Mouse (Mus musculus) heart, embryonic 12.5 days (tissue): ENCODE data around the gene Tmem163. TPM values are rescaled to one million over a fixed set of nuclear protein-coding genes. Genes with fewer than 3 reads are reported as not detected.

Experiments used
- ATAC-seq: fragments of 200-750 bp; cut with Nextera tagmentation; 2 replicates; pipeline ENCODE4 v1.8.0; 2017; ENCODE audit warnings: moderate TSS enrichment, moderate library complexity; ENCODE audit not compliant: insufficient number of reproducible peaks, low FRiP score
- H3K27ac ChIP-seq: fragments of 300-500 bp; sonication (generic); 2 replicates; pipeline ENCODE4 v1.5.1; 2016; ENCODE audit warnings: mild to moderate bottlenecking, moderate library complexity; ENCODE audit not compliant: poor library complexity, severe bottlenecking
- H3K27me3 ChIP-seq: fragments of 300-500 bp; sonication (generic); replicated peaks from 2 replicates; pipeline ENCODE4 v1.6.1; 2016; ENCODE audit warnings: mild to moderate bottlenecking, moderate library complexity
- H3K36me3 ChIP-seq: fragments of 300-500 bp; sonication (generic); 2 replicates; pipeline ENCODE4 v1.6.1; 2016; ENCODE audit warnings: mild to moderate bottlenecking, moderate library complexity
- H3K4me1 ChIP-seq: fragments of 300-500 bp; sonication (generic); replicated peaks from 2 replicates; pipeline ENCODE4 v1.6.1; 2016; ENCODE audit warnings: mild to moderate bottlenecking
- H3K4me2 ChIP-seq: fragments of 300-500 bp; sonication (generic); 2 replicates; pipeline ENCODE4 v1.6.1; 2016; ENCODE audit warnings: mild to moderate bottlenecking, moderate library complexity
- H3K4me3 ChIP-seq: fragments of 300-500 bp; sonication (generic); 2 replicates; pipeline ENCODE4 v1.5.1; 2016; ENCODE audit warnings: mild to moderate bottlenecking
- H3K9ac ChIP-seq: fragments of 300-500 bp; sonication (generic); 2 replicates; pipeline ENCODE4 v1.6.1; 2016; ENCODE audit warnings: mild to moderate bottlenecking, moderate library complexity
- H3K9me3 ChIP-seq: fragments of 300-500 bp; sonication (generic); replicated peaks from 2 replicates; pipeline ENCODE4 v1.6.1; 2016; ENCODE audit warnings: mild to moderate bottlenecking, moderate library complexity
- WGBS: fragments of 180-500 bp; shearing (Covaris S2); methylation state at CpG from one replicate; pipeline ENCODE4 v1.1.7; 2016; 5-methylcytosine and 5-hydroxymethylcytosine counted together
- polyA plus RNA-seq: library from polyadenylated mRNA; unstranded; fragments of >200 nt; fragmentation: Nextera tagmentation; extraction: Ambion mirVana; gene quantifications from 2 replicates; pipeline ENCODE4 v1.2.1, GENCODE M21; 2016

The Tmem163 gene
- polyA plus RNA-seq, 1 experiment from 2014 or later: 35.0 TPM

DNA sequence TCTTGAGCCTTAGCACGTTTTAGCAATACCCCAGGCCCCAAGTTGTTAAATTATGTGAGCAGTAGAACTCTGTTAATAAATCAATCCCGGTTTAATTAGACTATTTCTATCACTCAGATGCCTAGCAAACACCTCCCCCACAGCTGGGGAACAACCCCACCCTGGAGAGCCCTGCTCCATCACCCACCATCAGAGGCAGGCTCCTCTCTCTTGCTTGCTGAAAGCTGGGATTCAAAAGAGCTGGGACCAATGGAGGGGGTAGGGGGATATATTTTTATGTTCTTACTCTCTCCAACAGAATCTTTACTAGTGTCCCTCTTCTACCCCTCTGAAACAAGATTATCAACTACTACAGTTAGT, 122.9 kb downstream of the Tmem163 start:
- H3K9ac ChIP-seq: no peak overlapping the region
- H3K4me3 ChIP-seq: no peak overlapping the region
- ATAC-seq: no peak
- no peaks in the 10 kb centered on the region for H3K27me3 ChIP-seq
- H3K36me3 ChIP-seq: no peaks in the 10 kb centered on the region
- H3K4me1 ChIP-seq: no peaks in the 10 kb centered on the region; the same call in 1 of the 2 replicates
- no peak overlapping the region for H3K27ac ChIP-seq
- no peak overlapping the region for H3K4me2 ChIP-seq
- no peaks in the 10 kb centered on the region for H3K9me3 ChIP-seq
- WGBS: 68% methylated on average over 2 of the region's 2 CpGs

DNA sequence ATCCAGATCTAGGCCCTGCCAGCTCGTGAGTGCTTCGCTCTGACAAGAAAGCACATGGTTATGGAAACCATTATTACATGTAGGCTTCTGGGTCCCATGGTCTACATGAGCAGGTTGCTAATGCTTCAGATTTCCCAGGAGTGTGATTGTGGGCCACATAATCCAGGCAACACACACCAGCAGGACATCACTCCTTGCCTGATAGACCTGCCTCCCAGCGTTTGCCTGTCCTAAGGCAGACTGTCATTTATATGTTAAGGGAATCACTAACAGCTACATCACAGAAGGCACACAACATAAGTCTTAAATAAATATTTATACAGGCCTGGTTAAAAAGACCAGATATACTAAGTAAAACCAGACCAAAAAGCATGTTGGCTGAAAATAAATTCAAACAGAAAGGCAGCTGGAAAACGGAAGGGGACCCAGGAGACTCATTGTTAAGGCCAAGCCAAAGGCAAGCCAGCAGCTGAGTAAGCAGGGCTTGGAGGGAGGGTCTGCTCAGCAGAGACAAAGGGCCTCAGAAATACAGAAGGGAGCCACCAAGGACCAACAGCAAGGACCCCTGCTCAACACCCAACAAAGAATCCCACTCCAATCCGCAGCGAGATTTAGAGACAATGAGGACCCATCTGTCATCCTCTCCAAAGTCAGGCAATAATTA, 123.4 kb downstream of the Tmem163 start:
- H3K27me3 ChIP-seq: no peaks in the 10 kb centered on the region
- H3K9me3 ChIP-seq: no peaks in the 10 kb centered on the region
- no peaks in the 10 kb centered on the region; the same call in 1 of the 2 replicates for H3K4me1 ChIP-seq
- no peak for ATAC-seq
- WGBS: 75% methylated on average over 6 of the region's 6 CpGs
- H3K9ac ChIP-seq: no peak overlapping the region
- H3K36me3 ChIP-seq: no peaks in the 10 kb centered on the region
- H3K27ac ChIP-seq: no peak overlapping the region
- H3K4me3 ChIP-seq: no peak overlapping the region
- H3K4me2 ChIP-seq: no peak overlapping the region

DNA sequence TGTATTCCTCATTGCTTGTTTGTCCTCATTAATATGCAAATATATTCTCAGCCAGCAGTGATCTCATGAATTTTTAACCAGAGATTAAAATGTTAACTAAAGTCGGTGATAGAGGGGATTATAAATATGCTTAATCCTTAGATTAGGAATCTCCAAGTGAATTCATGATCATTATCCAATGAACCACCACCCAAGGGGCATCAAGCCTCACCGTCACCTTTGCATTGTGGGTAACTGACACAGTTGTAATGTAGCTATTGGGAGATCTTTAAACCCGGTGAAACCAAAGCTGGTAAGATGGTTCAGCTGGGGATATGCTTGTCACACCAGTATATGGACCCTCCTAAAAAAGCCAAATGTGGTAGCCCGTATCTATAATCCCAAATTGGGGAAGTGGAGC, 131.3 kb downstream of the Tmem163 start:
- Histone ChIP-seq H3K4me3 (no peak overlapping the region), H3K9ac (no peak overlapping the region), H3K9me3 (no peaks in the 10 kb centered on the region), H3K36me3 (no peaks in the 10 kb centered on the region), H3K4me2 (no peak overlapping the region), H3K27ac (no peak overlapping the region), H3K27me3 (no peaks in the 10 kb centered on the region), H3K4me1 (no peaks in the 10 kb centered on the region; the same call in none of the 2 replicates)
- 72% methylated on average over 4 of the region's 4 CpGs for WGBS
- ATAC-seq: no peak

DNA sequence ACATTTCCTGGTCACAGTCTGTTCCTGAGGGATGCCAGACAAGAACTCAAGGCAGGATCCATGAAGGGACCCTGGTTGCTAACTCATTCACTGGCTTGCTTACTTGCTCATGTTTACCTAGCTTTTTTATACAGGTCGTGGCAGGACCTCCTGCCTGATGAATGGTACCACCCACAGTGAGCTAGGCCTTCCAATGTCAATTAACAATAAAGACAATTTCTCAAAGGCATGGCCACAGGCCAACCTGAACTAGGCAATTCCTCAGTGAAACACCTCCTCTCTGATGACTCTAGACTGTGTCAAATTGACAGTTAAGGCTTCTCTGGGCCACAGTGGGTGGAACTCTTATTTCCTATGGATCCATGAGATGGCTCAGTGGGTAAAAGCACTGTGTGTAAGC, 136.6 kb downstream of the Tmem163 start:
- Histone ChIP-seq H3K9me3 (no peaks in the 10 kb centered on the region), H3K9ac (no peak overlapping the region), H3K4me2 (no peak overlapping the region), H3K27ac (no peak overlapping the region), H3K27me3 (no peaks in the 10 kb centered on the region), H3K36me3 (no peaks in the 10 kb centered on the region), H3K4me1 (no peaks in the 10 kb centered on the region), H3K4me3 (no peak overlapping the region)
- no peak for ATAC-seq
- WGBS: 42% methylated on average over 1 of the region's 1 CpGs

DNA sequence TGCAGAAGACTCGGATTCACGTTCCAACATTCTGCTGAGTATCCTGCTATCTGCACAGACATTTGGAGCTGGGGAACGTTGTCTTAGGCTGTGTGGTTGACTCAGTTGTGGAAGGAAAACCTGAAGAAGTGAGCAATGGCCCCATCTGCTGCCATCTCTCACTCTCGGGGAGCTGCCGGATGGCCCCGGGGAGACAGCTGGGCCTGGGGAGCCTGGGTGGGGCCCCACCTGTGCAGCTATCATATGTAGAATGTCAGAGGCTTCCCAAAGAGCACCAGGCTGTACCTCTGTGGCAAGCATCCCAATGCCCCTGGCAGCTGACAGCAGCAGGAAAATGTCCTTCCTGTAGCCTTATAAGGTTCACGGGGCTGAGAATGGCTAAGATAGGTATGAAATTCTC, 137.4 kb downstream of the Tmem163 start:
- 86% methylated on average over 7 of the region's 7 CpGs for WGBS
- no peak overlapping the region for H3K4me2 ChIP-seq
- no peaks in the 10 kb centered on the region for H3K9me3 ChIP-seq
- no peak for ATAC-seq
- no peak overlapping the region for H3K4me3 ChIP-seq
- H3K4me1 ChIP-seq: peaks cover 8% of the 10 kb centered on the region; the same call in 1 of the 2 replicates
- no peaks in the 10 kb centered on the region for H3K27me3 ChIP-seq
- H3K27ac ChIP-seq: no peak overlapping the region
- no peak overlapping the region for H3K9ac ChIP-seq
- no peaks in the 10 kb centered on the region for H3K36me3 ChIP-seq

DNA sequence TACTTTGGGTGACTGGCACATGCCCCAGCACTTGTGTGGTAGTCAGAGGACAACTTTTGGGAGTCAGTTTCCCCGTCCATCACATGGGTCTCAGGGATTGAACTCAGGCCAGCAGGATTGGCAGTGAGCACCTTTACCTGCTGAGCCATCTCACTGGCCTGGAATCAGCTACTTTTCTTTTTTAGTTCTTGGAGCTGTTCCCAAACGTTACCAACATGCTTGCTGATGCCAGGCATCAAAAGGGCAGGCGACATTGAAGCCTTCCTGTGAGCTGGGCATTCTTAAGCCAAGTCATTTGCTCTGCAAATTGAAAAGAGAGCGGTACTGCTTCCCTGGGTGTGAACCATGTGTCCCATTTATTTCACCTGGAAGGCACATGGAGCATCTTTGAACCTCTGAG, 137.8 kb downstream of the Tmem163 start:
- Histone ChIP-seq H3K27me3 (no peaks in the 10 kb centered on the region), H3K9me3 (no peaks in the 10 kb centered on the region), H3K9ac (no peak overlapping the region), H3K4me3 (no peak overlapping the region), H3K36me3 (no peaks in the 10 kb centered on the region), H3K27ac (no peak overlapping the region), H3K4me1 (peaks cover 12% of the 10 kb centered on the region; the same call in 1 of the 2 replicates), H3K4me2 (no peak overlapping the region)
- ATAC-seq: no peak
- WGBS: 69% methylated on average over 4 of the region's 4 CpGs

DNA sequence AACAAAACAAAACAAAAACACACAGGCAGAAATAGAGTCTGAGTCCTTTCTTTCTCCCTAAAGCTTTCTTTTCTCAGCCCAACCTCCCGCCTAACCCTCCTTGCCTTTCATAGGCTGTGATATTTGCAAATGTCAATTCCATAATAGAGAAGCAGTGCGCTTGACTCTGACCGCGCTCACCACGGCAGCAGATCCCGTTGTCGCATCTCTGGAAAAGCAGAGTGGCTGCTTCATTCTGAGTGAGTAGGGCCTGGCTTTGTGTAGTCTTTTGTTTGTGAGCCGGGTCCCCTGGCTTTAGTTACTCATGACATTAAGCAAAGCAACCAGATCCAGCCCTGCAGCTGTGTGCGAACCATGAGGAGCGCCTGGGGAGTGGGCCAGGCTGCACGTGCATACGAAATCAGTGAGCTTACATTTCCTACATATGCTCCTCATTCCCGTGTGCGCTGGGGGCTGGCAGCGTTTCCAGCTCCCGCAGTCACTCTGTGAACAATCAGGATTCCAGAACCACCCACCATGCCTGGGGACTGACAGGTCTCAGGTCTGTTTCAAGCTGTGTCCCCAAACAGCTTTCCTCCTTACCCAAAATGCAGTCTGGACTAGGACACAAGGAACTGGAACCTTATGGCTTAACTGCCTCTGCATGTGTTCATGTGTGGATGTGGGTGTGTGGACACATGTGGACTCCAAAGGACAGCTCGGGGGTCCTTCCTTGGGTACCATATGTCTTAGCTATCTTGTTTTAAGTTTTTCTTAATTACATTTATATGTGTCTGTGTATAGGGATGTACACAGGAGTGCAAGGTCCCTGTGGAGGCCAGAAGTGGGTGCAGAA, 141.9 kb downstream of the Tmem163 start:
- WGBS: 40% methylated on average over 17 of the region's 17 CpGs

DNA sequence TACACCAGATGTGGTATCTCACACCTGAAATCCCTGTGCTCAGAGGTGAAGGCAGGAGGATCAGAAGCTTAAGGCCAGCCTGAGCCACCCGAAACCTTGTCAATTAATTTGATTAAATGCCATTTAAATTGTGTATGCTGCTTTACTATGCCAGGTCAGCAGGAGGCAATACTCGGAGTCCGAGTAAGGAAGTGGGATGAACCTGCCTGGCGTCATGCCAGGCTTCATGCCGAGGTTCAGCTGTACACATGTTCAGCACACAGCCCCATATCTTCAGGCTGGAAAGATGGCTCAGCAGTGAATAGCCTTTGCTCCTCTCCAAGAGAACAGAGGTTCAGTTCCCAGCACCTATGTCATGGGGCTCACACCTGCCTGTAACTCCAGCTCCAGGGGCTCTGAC, 142.9 kb downstream of the Tmem163 start:
- ATAC-seq: no peak
- Histone ChIP-seq H3K4me3 (no peak overlapping the region), H3K4me2 (no peak overlapping the region), H3K27me3 (no peaks in the 10 kb centered on the region), H3K27ac (no peak overlapping the region), H3K9ac (no peak overlapping the region), H3K9me3 (no peaks in the 10 kb centered on the region), H3K36me3 (no peaks in the 10 kb centered on the region), H3K4me1 (peaks cover 14% of the 10 kb centered on the region; the same call in 1 of the 2 replicates)
- 51% methylated on average over 5 of the region's 5 CpGs for WGBS

More for the DNA sequence above, 141.9 kb downstream of the Tmem163 start:
- H3K27ac ChIP-seq: no peak overlapping the region
- no peaks in the 10 kb centered on the region for H3K9me3 ChIP-seq
- ATAC-seq: no peak
- no peak overlapping the region for H3K4me3 ChIP-seq
- peak overlapping the region; percentile 23 for H3K4me2 ChIP-seq
- no peaks in the 10 kb centered on the region for H3K36me3 ChIP-seq
- H3K27me3 ChIP-seq: no peaks in the 10 kb centered on the region
- peaks cover 14% of the 10 kb centered on the region; the same call in 1 of the 2 replicates for H3K4me1 ChIP-seq
- no peak overlapping the region for H3K9ac ChIP-seq

DNA sequence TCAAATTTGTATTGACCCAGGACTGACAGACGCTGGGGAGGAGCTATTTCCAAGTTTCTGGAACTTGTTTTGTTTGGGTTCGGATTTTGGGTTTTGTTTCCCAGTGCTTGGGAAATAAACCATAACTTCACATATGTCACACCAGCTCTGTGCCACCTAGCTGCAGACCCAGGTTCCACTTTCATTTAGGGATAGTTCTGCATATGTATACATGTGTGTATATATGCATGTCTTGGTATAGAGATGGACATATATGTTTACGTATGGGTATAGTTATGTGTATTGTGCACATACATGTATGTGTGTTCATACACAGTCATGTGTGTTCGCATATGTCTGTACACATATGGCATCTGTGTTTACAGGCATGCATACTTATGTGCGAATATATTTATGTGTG, 147.6 kb downstream of the Tmem163 start:
- Histone ChIP-seq H3K36me3 (no peaks in the 10 kb centered on the region), H3K4me3 (no peak overlapping the region), H3K27me3 (no peaks in the 10 kb centered on the region), H3K4me1 (peaks cover 6% of the 10 kb centered on the region; the same call in 1 of the 2 replicates), H3K27ac (no peak overlapping the region), H3K9me3 (no peaks in the 10 kb centered on the region), H3K9ac (no peak overlapping the region), H3K4me2 (no peak overlapping the region)
- ATAC-seq: no peak
- WGBS: 73% methylated on average over 5 of the region's 5 CpGs

DNA sequence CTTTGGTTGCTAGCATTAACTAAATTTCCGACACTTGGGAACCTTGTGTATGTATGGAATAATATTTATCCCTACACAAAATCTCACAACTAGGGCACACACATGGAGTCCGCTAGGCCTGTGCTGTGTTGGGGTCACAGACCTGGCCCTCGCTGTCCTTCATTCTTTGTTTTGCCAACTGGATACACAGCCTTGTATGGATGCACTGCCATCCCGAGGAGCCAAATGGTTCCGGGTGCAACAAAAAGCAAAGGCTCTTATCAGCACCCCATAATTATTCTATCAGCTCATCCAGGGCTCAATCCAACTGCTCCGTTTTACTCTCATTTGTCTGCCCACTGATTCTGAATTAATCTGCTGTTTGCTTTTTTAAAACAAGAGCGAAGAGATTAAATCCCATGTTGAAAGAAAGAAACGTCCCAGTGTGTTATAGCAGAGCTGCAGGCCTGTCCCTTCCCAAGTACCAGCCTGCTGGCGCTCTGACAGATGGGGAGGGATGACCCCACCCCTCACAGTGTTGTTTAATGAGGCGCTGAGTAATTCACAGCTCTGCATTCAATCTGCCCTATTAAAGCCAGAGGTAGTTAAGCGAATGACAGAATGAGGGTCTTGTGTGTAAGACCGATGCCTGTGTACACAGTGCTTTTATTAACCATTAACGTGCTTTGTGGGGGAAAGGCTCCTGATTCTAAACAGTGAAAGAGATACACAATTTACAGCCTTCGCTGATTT, 148.3 kb downstream of the Tmem163 start:
- H3K27me3 ChIP-seq: no peaks in the 10 kb centered on the region
- H3K27ac ChIP-seq: no peak overlapping the region
- no peak overlapping the region for H3K9ac ChIP-seq
- no peak overlapping the region for H3K4me3 ChIP-seq
- 42% methylated on average over 14 of the region's 14 CpGs for WGBS
- no peak overlapping the region for H3K4me2 ChIP-seq
- H3K36me3 ChIP-seq: no peaks in the 10 kb centered on the region
- ATAC-seq: no peak
- peaks cover 3% of the 10 kb centered on the region; the same call in 1 of the 2 replicates for H3K4me1 ChIP-seq
- H3K9me3 ChIP-seq: no peaks in the 10 kb centered on the region

DNA sequence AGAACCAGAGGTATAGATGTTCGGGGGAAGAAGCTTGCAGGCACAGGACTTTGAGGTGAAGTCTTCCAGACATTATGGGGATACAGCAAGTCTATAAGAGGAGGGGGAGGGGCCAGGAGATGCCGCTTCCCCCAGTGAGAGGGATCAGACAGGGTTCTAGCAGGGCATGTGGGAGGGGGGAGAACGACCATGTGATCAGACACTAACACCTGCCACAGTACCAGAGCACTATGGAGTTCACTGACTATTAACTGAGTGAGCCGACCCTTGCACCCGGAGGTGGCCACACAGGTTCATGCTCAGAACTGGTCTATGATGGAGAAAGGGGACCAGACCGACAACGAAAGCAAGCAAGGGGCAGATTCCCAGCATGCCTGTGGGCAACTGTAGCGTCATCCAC, 156.0 kb downstream of the Tmem163 start:
- Histone ChIP-seq H3K27me3 (no peaks in the 10 kb centered on the region), H3K4me3 (no peak overlapping the region), H3K27ac (peak overlapping the region; percentile 42), H3K9me3 (no peaks in the 10 kb centered on the region), H3K4me1 (peaks cover 21% of the 10 kb centered on the region), H3K4me2 (0 out of 2 replicates have a peak overlapping the region, but pooled peaks have one; percentile 9), H3K9ac (no peak overlapping the region), H3K36me3 (no peaks in the 10 kb centered on the region)
- no peak for ATAC-seq
- WGBS: 65% methylated on average over 8 of the region's 8 CpGs
